Mouse (Mus musculus) CD8-positive naive resting alpha-beta T cell, adult 2 months (primary cell): ENCODE results near the gene Tgfb1i1.

ENCODE experiments used
- DNase-seq, 2 experiments: peaks; one replicate each; pipeline ENCODE4 v3.0.0; 2022; ENCODE audit warnings: low read depth in 2 of 2, low spot score in 2 of 2

The Tgfb1i1 gene

GRCm38 (mm10) chr7:128284047-128284446 is 37.4 kb downstream of the Tgfb1i1 start:
- no peak for DNase-seq

- DNase-seq: no peak
Observed at GRCm38 (mm10) chr7:128285060-128285459, 38.4 kb downstream of the Tgfb1i1 start.

- DNase-seq: no peak
Observed at GRCm38 (mm10) chr7:128288923-128289544, 42.4 kb downstream of the Tgfb1i1 start.

GRCm38 (mm10) chr7:128294785-128295184 is 48.2 kb downstream of the Tgfb1i1 start:
- no peak for DNase-seq

- no peak for DNase-seq
Observed at GRCm38 (mm10) chr7:128296514-128296913, 49.9 kb downstream of the Tgfb1i1 start.

GRCm38 (mm10) chr7:128297291-128297616 is 50.6 kb downstream of the Tgfb1i1 start:
- DNase-seq: no peak

- DNase-seq: peak; percentile 50 to 55
Observed at GRCm38 (mm10) chr7:128297617-128298480, 51.2 kb downstream of the Tgfb1i1 start, which contains the start of gene BC017158. BC017158 (minus strand) TSS chr7:128298170.

GRCm38 (mm10) chr7:128298481-128299342 is 52.1 kb downstream of the Tgfb1i1 start:
- DNase-seq: no peak

- DNase-seq: no peak
Observed at GRCm38 (mm10) chr7:128300952-128301351, 54.3 kb downstream of the Tgfb1i1 start.

GRCm38 (mm10) chr7:128302151-128302550 is 55.5 kb downstream of the Tgfb1i1 start:
- no peak for DNase-seq

GRCm38 (mm10) chr7:128304198-128304597 is 57.6 kb downstream of the Tgfb1i1 start:
- no peak for DNase-seq

GRCm38 (mm10) chr7:128304907-128305306 is 58.3 kb downstream of the Tgfb1i1 start:
- no peak for DNase-seq
